ENCODE assay signal across 14 mouse cellular contexts in genomic region chr3:152495415-152495898, GRCm38 (mm10).
DNase-seq lines count a peak whose midpoint lies in the region; ATAC-seq and TF ChIP-seq lines count a peak whose summit lies in the region.
"Had no signal": no experiment of that assay in that cellular context is flagged by ENCODE, and none has a peak within 500 bp of the region (broad histone marks: within the 10 kb centered on the region; RNA-seq: fewer than 3 reads in every experiment).

No protein-coding gene starts in this region.

- H3K79me2 ChIP-seq in C2C12 (ENCODE audit: control insufficient read depth, insufficient read depth), result no peaks in the 10 kb centered on the region

- H3K36me3 ChIP-seq in C2C12 (ENCODE audit: control insufficient read depth, insufficient read depth), result no peaks in the 10 kb centered on the region
- H3K36me3 ChIP-seq in hindbrain, embryonic 10.5 days, result no peaks in the 10 kb centered on the region
- H3K36me3 ChIP-seq in midbrain, embryonic 16.5 days (ENCODE audit: control insufficient read depth, insufficient read depth, low read length), result no peaks in the 10 kb centered on the region
- no peaks in the 10 kb centered on the region for H3K36me3 ChIP-seq in liver, embryonic 11.5 days (ENCODE audit: control insufficient read depth, insufficient read depth, low read length)
- H3K36me3 ChIP-seq: heart, embryonic 15.5 days; intestine, embryonic 15.5 days; liver, embryonic 13.5 days had no signal

- no peak overlapping the region for H3ac ChIP-seq in C2C12 (ENCODE audit: control insufficient read depth, insufficient read length, low read depth)

- TF ChIP-seq CTCF in C2C12 (IDR thresholded peaks at IDR 0.05; ENCODE audit: control insufficient read depth, insufficient read depth, insufficient read length), result no peak
- no peak for TF ChIP-seq CTCF in Patski (IDR thresholded peaks at IDR 0.05)

- no peaks in the 10 kb centered on the region for H3K9me3 ChIP-seq in hindbrain, embryonic 10.5 days
- no peaks in the 10 kb centered on the region for H3K9me3 ChIP-seq in midbrain, embryonic 16.5 days (replicated peaks; ENCODE audit: control insufficient read depth, low read length, poor library complexity, severe bottlenecking)
- no peaks in the 10 kb centered on the region for H3K9me3 ChIP-seq in liver, embryonic 11.5 days (ENCODE audit: control insufficient read depth, low read length)
- H3K9me3 ChIP-seq: heart, embryonic 15.5 days; intestine, embryonic 15.5 days; liver, embryonic 13.5 days had no signal

- 70% methylated on average over 8 of the region's 8 CpGs for WGBS in hindbrain, embryonic 10.5 days
- 43% methylated on average over 8 of the region's 8 CpGs for WGBS in midbrain, embryonic 16.5 days
- 82% methylated on average over 8 of the region's 8 CpGs for WGBS in liver, embryonic 11.5 days

- in situ Hi-C loops in Patski (cut with MboI; ENCODE audit: low pct_unique_long_range_greater_than_20kb), result no loop called here

- H3K9ac ChIP-seq in midbrain, embryonic 16.5 days (ENCODE audit: low read depth, low read length), result no peak overlapping the region
- H3K9ac ChIP-seq in liver, embryonic 11.5 days (ENCODE audit: low read depth, low read length), result no peak overlapping the region
- H3K9ac ChIP-seq: heart, embryonic 15.5 days; intestine, embryonic 15.5 days; liver, embryonic 13.5 days had no signal

- H3K4me1 ChIP-seq in hindbrain, embryonic 10.5 days (replicated peaks), result peaks cover 27% of the 10 kb centered on the region
- H3K4me1 ChIP-seq in midbrain, embryonic 16.5 days (ENCODE audit: control insufficient read depth, insufficient read depth, low read length), result peaks cover 14% of the 10 kb centered on the region
- no peaks in the 10 kb centered on the region for H3K4me1 ChIP-seq in liver, embryonic 11.5 days (replicated peaks; ENCODE audit: control insufficient read depth, insufficient read depth, low read length)

- DNase-seq in Patski (ENCODE audit: low read depth, low spot score), result no peak
- no peak for DNase-seq in hindbrain, embryonic 10.5 days (ENCODE audit: low spot score)
- DNase-seq in thymus, adult 18-20 months, result no peak
- DNase-seq in liver, embryonic 11.5 days (ENCODE audit: low spot score), result no peak
- DNase-seq: cerebellum, adult 9-11 months; gastrocnemius, postnatal 10 days; liver, embryonic 13.5 days; lung, postnatal 36 days; thymus, postnatal 36 days had no signal

- H3K27ac ChIP-seq in hindbrain, embryonic 10.5 days, result peak overlapping the region; percentile 46
- H3K27ac ChIP-seq in midbrain, embryonic 16.5 days (ENCODE audit: low read length), result peak overlapping the region; percentile 61
- H3K27ac ChIP-seq in liver, embryonic 11.5 days (ENCODE audit: low read depth, low read length), result no peak overlapping the region
- H3K27ac ChIP-seq: heart, embryonic 15.5 days; intestine, embryonic 15.5 days; liver, embryonic 13.5 days had no signal

- H3K27me3 ChIP-seq in C2C12 (ENCODE audit: control insufficient read depth, insufficient read depth, insufficient read length), result no peaks in the 10 kb centered on the region
- no peaks in the 10 kb centered on the region for H3K27me3 ChIP-seq in Patski
- no peaks in the 10 kb centered on the region for H3K27me3 ChIP-seq in hindbrain, embryonic 10.5 days (ENCODE audit: insufficient read depth, poor library complexity, severe bottlenecking)
- no peaks in the 10 kb centered on the region for H3K27me3 ChIP-seq in midbrain, embryonic 16.5 days (ENCODE audit: control insufficient read depth, insufficient read depth, low read depth, low read length)
- H3K27me3 ChIP-seq in liver, embryonic 11.5 days (replicated peaks; ENCODE audit: control insufficient read depth, insufficient read depth, low read length), result no peaks in the 10 kb centered on the region
- H3K27me3 ChIP-seq: intestine, embryonic 15.5 days; liver, embryonic 13.5 days had no signal

- H3K4me3 ChIP-seq in C2C12 (ENCODE audit: insufficient read depth, poor library complexity, severe bottlenecking), result no peak overlapping the region
- no peak overlapping the region for H3K4me3 ChIP-seq in hindbrain, embryonic 10.5 days
- H3K4me3 ChIP-seq in midbrain, embryonic 16.5 days (ENCODE audit: low read depth, low read length), result no peak overlapping the region
- no peak overlapping the region for H3K4me3 ChIP-seq in liver, embryonic 11.5 days (ENCODE audit: low read depth, low read length)
- H3K4me3 ChIP-seq: heart, embryonic 15.5 days; intestine, embryonic 15.5 days; liver, embryonic 13.5 days had no signal

- H3K79me3 ChIP-seq in C2C12 (ENCODE audit: low read depth), result no peaks in the 10 kb centered on the region

- H3K4me2 ChIP-seq in midbrain, embryonic 16.5 days (ENCODE audit: low read length), result no peak overlapping the region
- no peak overlapping the region for H3K4me2 ChIP-seq in liver, embryonic 11.5 days
- H3K4me2 ChIP-seq: heart, embryonic 15.5 days; intestine, embryonic 15.5 days; liver, embryonic 13.5 days had no signal

- ATAC-seq in Patski, result peak; percentile 28
- peak; percentile 80 for ATAC-seq in midbrain, embryonic 16.5 days
- no peak for ATAC-seq in liver, embryonic 11.5 days (replicated peaks; ENCODE audit: low FRiP score)
- ATAC-seq in cerebellum, adult (ENCODE audit: insufficient number of reproducible peaks, low FRiP score, low TSS enrichment), result no peak

- CTCF ChIA-PET in Patski (lab: Charles Lee), result interaction anchor here (1.0 to 4.9 kb wide), 3 partner anchors 9 to 20 kb away, joined by 3 to 16 read pairs (median 3); no protein-coding TSS in a partner anchor

- POLR2A ChIA-PET in Patski (lab: Charles Lee), result no interaction called here

TF ChIP-seq in C2C12, 6 proteins besides CTCF, POLR2A, EP300 and RAD21:
- TF ChIP-seq MYOG (IDR thresholded peaks at IDR 0.05; ENCODE audit: control insufficient read depth, extremely low read depth, insufficient read length) (no peak), CEBPB (IDR thresholded peaks at IDR 0.05; ENCODE audit: low read depth) (no peak), FOSL1 (IDR thresholded peaks at IDR 0.05; ENCODE audit: insufficient read depth, low read length, poor library complexity, severe bottlenecking) (no peak), MYOD1 (IDR thresholded peaks at IDR 0.05; ENCODE audit: control insufficient read depth, insufficient read length, low read depth) (peak; percentile 96)

Comparison
In these comparisons a context has a peak if more than half of its experiments do, and no peak if none do; other contexts are left out.
1. ATAC-seq: peak in Patski (single experiment) and midbrain, embryonic 16.5 days (single experiment); none in liver, embryonic 11.5 days (single experiment) and cerebellum, adult (single experiment).